Mouse (Mus musculus) heart, postnatal 25 days (tissue): ENCODE results near the gene Gpr83. TPM values are rescaled to one million over a fixed set of nuclear protein-coding genes. Genes with fewer than 3 reads are reported as not detected.
"Not testable (repeated sequence)": the region's sequence is repeated elsewhere in the genome, so short reads cannot be mapped to it uniquely, and the experiment has no call there.

Experiments
- DNase-seq: peaks from one replicate; pipeline ENCODE4 v3.0.0; 2022; ENCODE audit warnings: low spot score
- intact Hi-C: fragments of 180-260 bp; cut with DNase I; formaldehyde crosslinking; loops from one replicate; pipeline ENCODE4 v1.15.1; 2025
- total RNA-seq, 2 experiments: library from RNA; stranded (reverse); gene quantifications; 2 replicates each; pipeline ENCODE4 v1.2.3; 2021

Gene Gpr83
- total RNA-seq, 2 experiments from 2014 or later = not detected

DNA sequence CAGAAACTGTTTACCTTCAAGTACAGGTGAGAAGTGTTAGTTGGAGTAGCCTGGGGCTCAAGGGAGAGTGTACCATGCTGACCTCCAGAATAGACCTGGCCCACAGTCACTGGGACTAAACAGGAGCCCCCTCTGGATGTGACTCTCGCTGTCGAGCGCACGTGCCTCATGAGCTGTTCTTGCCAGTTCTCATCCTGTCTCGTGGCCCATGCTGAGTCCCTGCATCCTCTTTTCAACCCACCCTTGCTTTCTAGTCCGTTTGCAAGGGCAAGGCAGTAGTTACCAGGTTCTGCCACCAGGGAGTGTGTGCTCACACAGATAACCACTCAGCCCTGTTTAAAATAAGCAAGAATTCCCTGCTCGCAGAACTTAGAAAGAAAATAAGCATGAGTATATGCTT is 6.9 kb downstream of the Gpr83 start:
- DNase-seq = no peak
- intact Hi-C loops = loop anchor here (1.0 to 2.0 kb wide), 2 partner anchors 148 to 346 kb away; no protein-coding TSS in a partner anchor

DNA sequence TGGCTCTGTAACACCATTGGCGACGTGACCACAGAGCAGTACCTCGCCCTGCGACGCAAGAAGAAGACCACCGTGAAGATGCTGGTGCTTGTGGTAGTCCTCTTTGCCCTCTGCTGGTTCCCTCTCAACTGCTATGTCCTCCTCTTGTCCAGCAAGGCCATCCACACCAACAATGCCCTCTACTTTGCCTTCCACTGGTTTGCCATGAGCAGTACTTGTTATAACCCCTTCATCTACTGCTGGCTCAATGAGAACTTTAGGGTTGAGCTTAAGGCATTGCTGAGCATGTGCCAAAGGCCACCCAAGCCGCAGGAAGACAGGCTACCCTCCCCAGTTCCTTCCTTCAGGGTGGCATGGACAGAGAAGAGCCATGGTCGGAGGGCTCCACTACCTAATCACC is 8.3 kb downstream of the Gpr83 start:
- no peak for DNase-seq
- intact Hi-C loops = no loop called here

DNA sequence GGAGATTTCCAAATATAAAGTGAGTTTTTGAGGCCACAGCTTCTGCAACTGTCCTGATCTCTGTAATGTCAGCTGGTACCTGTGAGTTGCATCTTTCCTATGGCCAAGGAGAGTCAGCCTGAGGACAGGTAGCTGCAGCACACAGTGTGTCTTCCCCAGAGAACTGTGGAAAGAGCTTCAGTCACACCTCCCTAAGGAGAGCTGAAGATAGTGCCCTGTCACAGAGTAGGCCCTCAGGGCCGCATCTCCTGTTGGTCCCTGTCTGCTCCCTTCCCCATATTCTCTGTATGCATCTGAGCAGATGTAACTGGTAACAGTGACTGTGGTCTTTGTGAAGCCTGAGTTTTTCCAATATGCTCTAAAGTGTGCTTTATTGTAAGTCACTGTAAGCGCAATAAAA is 10.4 kb downstream of the Gpr83 start:
- intact Hi-C loops = no loop called here

GRCm38 (mm10) chr9:14870802-14871201 is 10.8 kb downstream of the Gpr83 start:
- intact Hi-C loops = no loop called here
- DNase-seq = no peak

More for the DNA sequence above, 10.4 kb downstream of the Gpr83 start:
- DNase-seq = no peak

GRCm38 (mm10) chr9:14871536-14871935 is 11.5 kb downstream of the Gpr83 start:
- intact Hi-C loops = no loop called here
- no peak for DNase-seq

- DNase-seq = no peak
- intact Hi-C loops = no loop called here
These were observed 12.3 kb downstream of the Gpr83 start for GRCm38 (mm10) chr9:14872181-14872930.

DNA sequence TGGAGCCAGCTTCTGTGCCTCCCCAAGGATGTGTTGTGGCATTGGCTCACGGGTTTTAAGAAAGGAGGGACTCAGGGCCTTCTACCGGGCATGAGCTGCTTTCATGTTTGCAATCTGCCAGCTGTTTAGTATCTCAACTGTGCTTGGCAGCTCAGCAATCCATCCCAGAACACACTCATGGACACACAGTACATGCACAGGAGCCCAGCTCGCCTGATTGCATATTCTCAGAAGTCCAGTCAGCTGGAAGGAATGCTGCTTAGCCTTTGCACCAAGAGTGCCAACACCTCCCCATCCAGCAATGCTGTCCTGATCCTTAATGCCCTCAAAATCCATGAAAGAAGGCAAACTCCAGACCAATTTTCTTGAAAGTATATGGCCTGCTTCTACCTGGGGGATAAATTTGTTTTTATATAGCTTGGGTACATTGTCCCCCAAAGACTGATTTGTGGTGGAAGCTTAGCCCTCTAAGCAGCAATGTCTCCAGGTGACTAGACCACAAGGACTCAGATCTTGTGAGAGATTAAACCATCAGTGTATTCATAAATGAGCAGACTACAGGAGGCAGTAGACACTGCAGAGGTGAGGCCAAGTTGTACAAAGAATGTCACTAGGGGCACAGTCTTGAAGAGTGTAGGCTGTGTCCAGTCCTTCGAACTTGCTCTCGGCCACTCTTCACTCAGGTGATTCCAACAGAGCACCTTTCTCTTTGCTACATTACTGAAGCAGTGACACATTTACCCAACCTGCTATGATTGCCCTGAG is 15.9 kb downstream of the Gpr83 start:
- intact Hi-C loops = no loop called here
- no peak for DNase-seq

- intact Hi-C loops, DNase-seq: not testable (repeated sequence)
These were observed 16.6 kb downstream of the Gpr83 start for GRCm38 (mm10) chr9:14876566-14876965.

- intact Hi-C loops = no loop called here
- no peak for DNase-seq
These were observed 24.6 kb downstream of the Gpr83 start for GRCm38 (mm10) chr9:14884641-14885040.

DNA sequence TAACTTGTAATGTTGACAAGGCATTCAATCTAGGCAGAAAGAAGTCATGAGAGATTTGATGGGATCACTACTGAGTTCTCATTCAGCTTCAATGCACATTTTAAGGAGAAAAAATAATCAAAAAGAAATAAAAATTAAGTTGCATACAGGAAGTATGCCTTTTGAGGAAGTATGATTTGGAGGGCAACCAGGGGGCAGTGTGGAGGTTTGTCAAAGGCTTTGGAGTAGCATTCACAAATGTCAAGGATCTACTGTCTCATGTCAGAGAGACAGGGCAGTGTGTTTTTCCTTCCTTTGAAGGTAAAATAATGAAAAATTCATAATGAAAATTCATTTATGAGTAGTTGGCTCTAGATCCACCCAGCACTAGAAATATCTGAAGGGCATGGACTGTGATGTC is 25.1 kb downstream of the Gpr83 start:
- DNase-seq = no peak
- intact Hi-C loops = no loop called here

DNA sequence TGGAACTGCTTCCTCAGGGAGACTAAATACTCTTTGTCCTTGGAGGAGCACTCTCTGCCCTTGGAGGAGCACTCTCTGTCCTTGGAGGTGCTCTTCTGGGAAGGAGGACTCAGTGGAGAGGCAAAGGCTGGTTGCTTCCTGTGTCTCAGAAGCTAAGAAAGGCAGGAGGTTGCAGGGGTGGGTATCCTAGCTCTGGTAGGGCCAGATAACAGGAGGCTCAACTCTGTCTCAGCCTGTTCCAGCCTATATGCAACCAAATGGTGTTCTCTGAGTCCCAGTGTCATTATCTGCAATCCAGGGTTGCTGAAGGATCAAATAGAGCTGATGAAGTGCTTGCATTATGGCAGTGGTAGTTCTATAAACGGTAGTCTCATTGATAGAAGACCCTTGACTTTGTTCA is 25.9 kb downstream of the Gpr83 start:
- intact Hi-C loops = no loop called here
- no peak for DNase-seq

- intact Hi-C loops = no loop called here
- no peak for DNase-seq
These were observed 27.9 kb downstream of the Gpr83 start for GRCm38 (mm10) chr9:14887787-14888382.

- DNase-seq = no peak
- intact Hi-C loops = no loop called here
These were observed 28.7 kb downstream of the Gpr83 start for GRCm38 (mm10) chr9:14888671-14889070.

GRCm38 (mm10) chr9:14890699-14891098 is 30.7 kb downstream of the Gpr83 start:
- DNase-seq = no peak

DNA sequence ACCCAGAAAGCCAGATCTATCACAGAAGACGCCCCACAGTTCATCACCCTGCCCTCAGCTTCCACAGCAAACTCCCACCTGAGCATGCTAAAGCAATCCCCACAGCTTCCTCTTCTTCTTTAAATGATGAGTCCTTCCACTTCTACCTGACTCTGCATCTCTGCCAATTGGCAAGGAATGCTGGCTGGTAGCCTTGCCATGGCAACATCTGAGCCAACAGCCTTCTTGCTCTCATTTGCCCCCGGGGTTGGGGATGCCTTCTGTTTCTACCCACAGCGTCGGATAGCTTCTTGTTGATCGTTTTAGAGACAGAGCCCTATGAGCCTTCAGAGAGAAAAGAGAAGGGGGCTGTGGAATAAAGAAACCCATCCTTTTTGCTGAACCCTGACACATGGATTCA is 31.9 kb downstream of the Gpr83 start:
- no peak for DNase-seq
- intact Hi-C loops = no loop called here

More at GRCm38 (mm10) chr9:14890699-14891098, 30.7 kb downstream of the Gpr83 start:
- intact Hi-C loops = no loop called here

GRCm38 (mm10) chr9:14893388-14893787 is 33.4 kb downstream of the Gpr83 start:
- intact Hi-C loops = no loop called here
- DNase-seq = no peak

GRCm38 (mm10) chr9:14894628-14895027 is 34.6 kb downstream of the Gpr83 start:
- intact Hi-C loops = no loop called here
- no peak for DNase-seq

GRCm38 (mm10) chr9:14895237-14895835 is 35.3 kb downstream of the Gpr83 start:
- no peak for DNase-seq
- intact Hi-C loops = no loop called here

GRCm38 (mm10) chr9:14897102-14897501 is 37.1 kb downstream of the Gpr83 start:
- intact Hi-C loops = no loop called here
- no peak for DNase-seq

GRCm38 (mm10) chr9:14901757-14902156 is 41.7 kb downstream of the Gpr83 start:
- no peak for DNase-seq
- intact Hi-C loops = no loop called here

DNA sequence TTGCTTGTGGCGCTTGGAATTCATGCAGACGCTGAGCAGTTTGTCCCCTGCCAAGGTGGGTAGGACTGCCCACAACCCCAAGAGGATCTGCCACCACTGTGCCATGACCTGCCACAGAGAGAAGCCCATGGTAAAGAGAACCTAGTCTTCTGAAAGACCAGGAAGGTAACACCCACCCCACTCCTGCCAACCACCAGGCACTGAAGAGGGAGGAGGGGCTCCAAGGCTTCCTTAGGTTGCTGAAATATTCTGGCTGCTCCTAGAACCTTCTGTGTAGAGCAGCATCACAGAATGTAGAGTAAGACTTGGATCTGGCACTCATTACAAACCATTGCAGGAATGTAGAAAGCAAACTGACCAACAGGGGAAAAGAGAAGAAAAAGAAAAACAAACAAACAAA is 42.4 kb downstream of the Gpr83 start:
- intact Hi-C loops = no loop called here
- DNase-seq = no peak
